Mouse (Mus musculus): Measurements from ENCODE around the gene Usp20.

DNA sequence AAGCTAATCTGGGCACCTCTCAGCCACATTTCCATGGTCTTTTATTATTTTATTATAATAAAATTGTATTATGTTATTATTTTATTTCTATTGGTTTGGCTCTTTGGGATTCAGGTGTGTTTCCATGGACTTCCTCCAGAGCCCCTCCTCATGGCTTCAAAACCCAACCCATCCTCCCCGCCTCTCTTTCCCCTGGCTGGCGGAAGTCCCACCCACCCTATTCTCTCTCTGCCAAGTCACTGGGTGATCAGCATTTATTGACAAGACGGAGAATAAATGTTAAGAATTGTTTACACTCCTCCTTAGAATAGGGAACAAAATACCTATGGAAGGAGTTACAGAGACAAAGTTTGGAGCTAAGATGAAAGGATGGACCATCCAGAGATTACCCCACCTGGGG lies 45.3 kb upstream of the Usp20 start:
- no peak for TF ChIP-seq CTCF (conservative IDR thresholded peaks at IDR 0.05; ENCODE audit: insufficient read depth, insufficient read length, low read depth, low read length)
- TF ChIP-seq POLR2A (IDR thresholded peaks at IDR 0.05; ENCODE audit: low read depth, low read length): no peak

Measured in kidney, adult 2 months (tissue).